1 mouse cellular context compared by ENCODE assay signal in genomic region chr6:87809144-87809543, GRCm38 (mm10).
A peak's percentile ranks its signal among the peaks of the same experiment; 100 is the strongest.
TF ChIP-seq lines count a peak whose summit lies in the region.

No protein-coding gene starts in this region.

TF ChIP-seq in CH12.LX, 34 proteins besides CTCF, POLR2A, EP300 and RAD21:
- peak; percentile 22; the same call in 1 of the 2 replicates for TF ChIP-seq BHLHE40 (IDR thresholded peaks at IDR 0.05; ENCODE audit: low read depth, low read length)
- TF ChIP-seq E2F4 (IDR thresholded peaks at IDR 0.05; ENCODE audit: insufficient replicate concordance, low read depth, low read length) = 0 out of 2 replicates have a peak, but pooled peaks have one; percentile 50
- peak; percentile 44 for TF ChIP-seq MEF2A (IDR thresholded peaks at IDR 0.05; ENCODE audit: borderline replicate concordance, low read depth, low read length)
- no peak for TF ChIP-seq ELF1 (IDR thresholded peaks at IDR 0.05; ENCODE audit: low read depth, low read length)
- no peak for TF ChIP-seq ZKSCAN1 (IDR thresholded peaks at IDR 0.05; ENCODE audit: borderline replicate concordance, low read depth, low read length)
- no peak for TF ChIP-seq USF2 (conservative IDR thresholded peaks at IDR 0.05; ENCODE audit: low read depth, low read length)
- TF ChIP-seq ETS1 (conservative IDR thresholded peaks at IDR 0.05; ENCODE audit: low read depth, low read length) = peak; percentile 67; the same call in 1 of the 2 replicates
- no peak for TF ChIP-seq TBP (conservative IDR thresholded peaks at IDR 0.05; ENCODE audit: low read depth, low read length)
- no peak for TF ChIP-seq MAX (IDR thresholded peaks at IDR 0.05; ENCODE audit: low read length)
- peak; percentile 53; the same call in 1 of the 2 replicates for TF ChIP-seq RCOR1 (conservative IDR thresholded peaks at IDR 0.05; ENCODE audit: low read depth, low read length)
- no peak for TF ChIP-seq ZC3H11A (IDR thresholded peaks at IDR 0.05; ENCODE audit: low read depth, low read length)
- no peak for TF ChIP-seq CHD1 (IDR thresholded peaks at IDR 0.05; ENCODE audit: low read depth, low read length)
- no peak for TF ChIP-seq MAZ (IDR thresholded peaks at IDR 0.05; ENCODE audit: low read depth, low read length)
- TF ChIP-seq UBTF (IDR thresholded peaks at IDR 0.05; ENCODE audit: low read depth, low read length) = no peak
- 0 out of 2 replicates have a peak, but pooled peaks have one; percentile 31 for TF ChIP-seq SIN3A (IDR thresholded peaks at IDR 0.05; ENCODE audit: low read length)
- TF ChIP-seq CHD2 (IDR thresholded peaks at IDR 0.05; ENCODE audit: low read length) = peak; percentile 60; the same call in 1 of the 2 replicates
- no peak for TF ChIP-seq SMC3 (IDR thresholded peaks at IDR 0.05; ENCODE audit: low read depth, low read length)
- TF ChIP-seq IRF4 (IDR thresholded peaks at IDR 0.05; ENCODE audit: low read depth, low read length) = peak; percentile 96
- peak; percentile 42; the same call in 1 of the 2 replicates for TF ChIP-seq TCF12 (IDR thresholded peaks at IDR 0.05; ENCODE audit: low read depth, low read length)
- TF ChIP-seq KAT2A (IDR thresholded peaks at IDR 0.05; ENCODE audit: insufficient replicate concordance, low read length) = no peak
- TF ChIP-seq MYC (IDR thresholded peaks at IDR 0.05; ENCODE audit: low read depth, low read length) = 0 out of 2 replicates have a peak, but pooled peaks have one; percentile 9
- no peak for TF ChIP-seq USF1 (IDR thresholded peaks at IDR 0.05; ENCODE audit: low read depth, low read length)
- TF ChIP-seq NELFE (IDR thresholded peaks at IDR 0.05; ENCODE audit: low read depth, low read length) = no peak
- TF ChIP-seq ZNF384 (IDR thresholded peaks at IDR 0.05; ENCODE audit: low read depth, low read length) = peak; percentile 80
- TF ChIP-seq POLR2AphosphoS2 (IDR thresholded peaks at IDR 0.05; ENCODE audit: low read depth, low read length) = no peak
- TF ChIP-seq PAX5 (IDR thresholded peaks at IDR 0.05; ENCODE audit: low read length) = no peak
- TF ChIP-seq HCFC1 (IDR thresholded peaks at IDR 0.05; ENCODE audit: low read depth, low read length) = no peak
- TF ChIP-seq GABPA (IDR thresholded peaks at IDR 0.05; ENCODE audit: insufficient replicate concordance, low read depth, low read length) = no peak
- TF ChIP-seq ZMIZ1 (IDR thresholded peaks at IDR 0.05; ENCODE audit: low read depth, low read length) = no peak
- TF ChIP-seq MXI1 (IDR thresholded peaks at IDR 0.05; ENCODE audit: low read depth, low read length) = no peak
- peak; percentile 87 for TF ChIP-seq JUN (IDR thresholded peaks at IDR 0.05; ENCODE audit: insufficient read depth, low read depth, low read length)
- TF ChIP-seq MAFK (IDR thresholded peaks at IDR 0.05; ENCODE audit: insufficient replicate concordance, low read length) = no peak
- TF ChIP-seq NRF1 (IDR thresholded peaks at IDR 0.05; ENCODE audit: low read depth, low read length) = no peak
- TF ChIP-seq JUND (conservative IDR thresholded peaks at IDR 0.05; ENCODE audit: low read depth, low read length) = peak; percentile 89
